Comparison of ENCODE assay signal across 8 mouse cellular contexts in the genomic region with DNA sequence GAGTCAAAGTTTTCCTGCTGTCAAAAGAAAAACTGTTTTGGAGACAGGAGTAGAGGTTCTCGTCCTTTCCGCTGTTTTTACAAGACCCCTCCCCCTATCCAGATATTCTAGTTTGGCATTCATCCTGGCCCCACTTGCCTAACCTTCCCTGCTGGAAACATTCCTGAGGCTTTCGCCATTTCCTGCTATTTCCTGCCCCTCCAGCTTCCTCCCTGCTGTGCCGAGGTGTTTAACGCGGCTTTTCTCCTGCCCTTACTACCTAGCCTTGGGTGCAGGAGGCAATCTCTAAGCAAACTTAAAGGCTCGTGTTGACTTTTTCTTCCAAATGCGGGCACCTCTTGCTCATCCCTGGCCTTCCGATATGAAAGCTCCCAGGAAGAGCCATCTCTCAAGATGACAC. TPM values are rescaled to one million over a fixed set of nuclear protein-coding genes. Genes with fewer than 3 reads are reported as not detected.
DNase-seq lines count a peak whose midpoint lies in the region; ATAC-seq and TF ChIP-seq lines count a peak whose summit lies in the region.

No protein-coding gene starts in this region.

- no peaks in the 10 kb centered on the region for H3K9me3 ChIP-seq in embryonic facial prominence, embryonic 11.5 days (replicated peaks; ENCODE audit: control insufficient read depth, low read length)
- no peaks in the 10 kb centered on the region for H3K9me3 ChIP-seq in heart, postnatal 0 days (replicated peaks; ENCODE audit: control insufficient read depth, low read length)

- no peak for ATAC-seq in embryonic facial prominence, embryonic 11.5 days (replicated peaks; ENCODE audit: insufficient number of reproducible peaks, low FRiP score, low TSS enrichment, low read depth)
- ATAC-seq in heart, postnatal 0 days (ENCODE audit: insufficient read depth, low read depth), result no peak
- no peak for ATAC-seq in inflammation-experienced regulatory T-cells, adult 6 months

- peak overlapping the region; percentile 79 for H3K4me2 ChIP-seq in embryonic facial prominence, embryonic 11.5 days (ENCODE audit: low read depth, low read length)
- H3K4me2 ChIP-seq in heart, postnatal 0 days (ENCODE audit: low read depth, low read length), result peak overlapping the region; percentile 85

- no peaks in the 10 kb centered on the region for H3K27me3 ChIP-seq in embryonic facial prominence, embryonic 11.5 days (ENCODE audit: control insufficient read depth, insufficient read depth, low read length)
- H3K27me3 ChIP-seq in heart, postnatal 0 days (ENCODE audit: control insufficient read depth, insufficient read depth, low read length), result no peaks in the 10 kb centered on the region

- peaks cover 5% of the 10 kb centered on the region for H3K4me1 ChIP-seq in embryonic facial prominence, embryonic 11.5 days (ENCODE audit: control insufficient read depth, insufficient read depth, low read length)
- H3K4me1 ChIP-seq in heart, postnatal 0 days (ENCODE audit: control insufficient read depth, insufficient read depth), result peaks cover 12% of the 10 kb centered on the region; the same call in 1 of the 2 replicates

- peak; percentile 53; the same call in 1 of the 2 replicates for TF ChIP-seq EP300 in heart, postnatal 0 days (IDR thresholded peaks at IDR 0.05; ENCODE audit: low read depth)

- H3K4me3 ChIP-seq in embryonic facial prominence, embryonic 11.5 days (ENCODE audit: low read depth, low read length), result peak overlapping the region; percentile 62
- H3K4me3 ChIP-seq in heart, postnatal 0 days (ENCODE audit: low read depth, low read length), result peak overlapping the region; percentile 80

- no peak for TF ChIP-seq CTCF in heart, postnatal 0 days (IDR thresholded peaks at IDR 0.05; ENCODE audit: low read depth)

- peak overlapping the region; percentile 70 for H3K9ac ChIP-seq in embryonic facial prominence, embryonic 11.5 days (replicated peaks; ENCODE audit: low read length)
- H3K9ac ChIP-seq in heart, postnatal 0 days (replicated peaks; ENCODE audit: low read depth, low read length), result peak overlapping the region; percentile 75

- peak overlapping the region; percentile 81 for H3K27ac ChIP-seq in embryonic facial prominence, embryonic 11.5 days (replicated peaks; ENCODE audit: low read depth, low read length)
- H3K27ac ChIP-seq in heart, postnatal 0 days (ENCODE audit: low read depth), result peak overlapping the region; percentile 98

- DNase-seq in cerebellum, postnatal 14 days, result peak; percentile 28 to 32
- DNase-seq in cerebellum, adult 8-10 months, result no peak
- peak; percentile 60 for DNase-seq in embryonic facial prominence, embryonic 11.5 days (ENCODE audit: low spot score)
- peak; percentile 88 for DNase-seq in heart, postnatal 0 days (ENCODE audit: low spot score)
- DNase-seq in kidney, postnatal 25 days, result peak; percentile 73 to 78
- peak; percentile 54 for DNase-seq in mesoderm, embryonic 11.5 days (ENCODE audit: low read depth, low spot score)
- DNase-seq in layer of hippocampus, adult 9-11 months, result no peak

- peaks cover 14% of the 10 kb centered on the region for H3K36me3 ChIP-seq in embryonic facial prominence, embryonic 11.5 days (replicated peaks; ENCODE audit: control insufficient read depth, insufficient read depth, low read depth, low read length)
- H3K36me3 ChIP-seq in heart, postnatal 0 days (replicated peaks; ENCODE audit: control insufficient read depth, insufficient read depth, low read length), result peaks cover 26% of the 10 kb centered on the region

- 2% methylated on average over 9 of the region's 9 CpGs for WGBS in embryonic facial prominence, embryonic 11.5 days
- WGBS in heart, postnatal 0 days, result 1% methylated on average over 9 of the region's 9 CpGs

RNA-seq across cellular contexts. Expression of a gene that starts 1.3 kb away (rescaled TPM):
- polyA plus RNA-seq in embryonic facial prominence, embryonic 11.5 days (2014; fragmentation: Nextera tagmentation; extraction: Ambion mirVana), result 43.6 and 53.0 TPM in 2 replicates
- total RNA-seq in heart, postnatal 0 days (2014; rRNA removed; ENCODE audit: low replicate concordance), result 82.1 and 125 TPM in 2 replicates
- 35.0 and 35.8 TPM in 2 replicates for polyA plus RNA-seq in heart, postnatal 0 days (2015; fragmentation: Nextera tagmentation; extraction: Ambion mirVana)
- polyA plus RNA-seq in inflammation-experienced regulatory T-cells, adult 6 months (2017; shearing (Covaris generic)), result 10 to 100 TPM; 31.2 to 34.1 (median 33.7) TPM

RNA-seq across cellular contexts. Expression of a gene that starts 1.4 kb away (rescaled TPM):
- 648 and 668 TPM in 2 replicates for polyA plus RNA-seq in embryonic facial prominence, embryonic 11.5 days (2014; fragmentation: Nextera tagmentation; extraction: Ambion mirVana)
- total RNA-seq in heart, postnatal 0 days (2014; rRNA removed; ENCODE audit: low replicate concordance), result 83.7 and 100 TPM in 2 replicates
- 127 and 129 TPM in 2 replicates for polyA plus RNA-seq in heart, postnatal 0 days (2015; fragmentation: Nextera tagmentation; extraction: Ambion mirVana)
- polyA plus RNA-seq in inflammation-experienced regulatory T-cells, adult 6 months (2017; shearing (Covaris generic)), result 100 to 1,000 TPM in 1 of 3 experiments, 10 to 100 TPM in 2; 23.3 to 176 (median 34.8) TPM

RNA-seq across cellular contexts. Expression of a gene that starts 7.9 kb away (rescaled TPM):
- 23.8 and 24.4 TPM in 2 replicates for polyA plus RNA-seq in embryonic facial prominence, embryonic 11.5 days (2014; fragmentation: Nextera tagmentation; extraction: Ambion mirVana)
- total RNA-seq in heart, postnatal 0 days (2014; rRNA removed; ENCODE audit: low replicate concordance), result 50.9 and 79.3 TPM in 2 replicates
- 46.6 and 50.8 TPM in 2 replicates for polyA plus RNA-seq in heart, postnatal 0 days (2015; fragmentation: Nextera tagmentation; extraction: Ambion mirVana)
- polyA plus RNA-seq in inflammation-experienced regulatory T-cells, adult 6 months (2017; shearing (Covaris generic)), result 10 to 100 TPM; 43.1 to 63.7 (median 57.5) TPM

RNA-seq across cellular contexts. Expression of a gene that starts 10.4 kb away (rescaled TPM):
- 55.8 and 56.5 TPM in 2 replicates for polyA plus RNA-seq in embryonic facial prominence, embryonic 11.5 days (2014; fragmentation: Nextera tagmentation; extraction: Ambion mirVana)
- total RNA-seq in heart, postnatal 0 days (2014; rRNA removed; ENCODE audit: low replicate concordance), result 24.1 and 49.8 TPM in 2 replicates
- polyA plus RNA-seq in heart, postnatal 0 days (2015; fragmentation: Nextera tagmentation; extraction: Ambion mirVana), result 9.6 and 10.4 TPM in 2 replicates
- 1 to 10 TPM; 9.0 to 9.6 (median 9.5) TPM for polyA plus RNA-seq in inflammation-experienced regulatory T-cells, adult 6 months (2017; shearing (Covaris generic))

RNA-seq across cellular contexts. Expression of a gene that starts 16.9 kb away (rescaled TPM):
- polyA plus RNA-seq in embryonic facial prominence, embryonic 11.5 days (2014; fragmentation: Nextera tagmentation; extraction: Ambion mirVana), result 9.1 and 10.8 TPM in 2 replicates
- total RNA-seq in heart, postnatal 0 days (2014; rRNA removed; ENCODE audit: low replicate concordance), result 73.2 and 81.0 TPM in 2 replicates
- 75.7 and 84.4 TPM in 2 replicates for polyA plus RNA-seq in heart, postnatal 0 days (2015; fragmentation: Nextera tagmentation; extraction: Ambion mirVana)
- 10 to 100 TPM; 41.1 to 46.1 (median 42.2) TPM for polyA plus RNA-seq in inflammation-experienced regulatory T-cells, adult 6 months (2017; shearing (Covaris generic))

Comparison
In these comparisons a context has a peak if more than half of its experiments do, and no peak if none do; other contexts are left out.
1. DNase-seq: peak in cerebellum, postnatal 14 days (2 of 2), embryonic facial prominence, embryonic 11.5 days (single experiment), heart, postnatal 0 days (single experiment), kidney, postnatal 25 days (2 of 2) and mesoderm, embryonic 11.5 days (single experiment); none in cerebellum, adult 8-10 months (single experiment) and layer of hippocampus, adult 9-11 months (single experiment).